Mouse (Mus musculus) lung, adult 2 months (tissue): ENCODE measurements around the gene Tbc1d24. TPM values are rescaled to one million over a fixed set of nuclear protein-coding genes. Genes with fewer than 3 reads are reported as not detected.

Experiments used
- DNase-seq: peaks from one replicate; pipeline ENCODE4 v3.0.0; 2022
- H3K4me1 ChIP-seq: fragments of 200-500 bp; 2 replicates; pipeline ENCODE4 v1.6.1; 2011; ENCODE audit warnings: low read length; ENCODE audit not compliant: control insufficient read depth, insufficient read depth
- H3K4me3 ChIP-seq: fragments of 200-500 bp; replicated peaks from 2 replicates; pipeline ENCODE3; 2011; ENCODE audit warnings: low read depth, mild to moderate bottlenecking, control low read depth, low read length; ENCODE audit errors: extremely low read depth
- CTCF ChIP-seq: fragments of 200-500 bp; IDR thresholded peaks from 2 replicates; pipeline ENCODE4 v1.5.1; 2011; ENCODE audit warnings: mild to moderate bottlenecking, low read length, control low read depth; ENCODE audit not compliant: insufficient read depth
- POLR2A ChIP-seq: fragments of 200-500 bp; IDR thresholded peaks from 2 replicates; pipeline ENCODE4 v1.6.1; 2011; ENCODE audit warnings: low read depth, mild to moderate bottlenecking, control low read depth, low read length, borderline replicate concordance; ENCODE audit errors: extremely low read depth
- WGBS: fragments of 180-500 bp; shearing (Covaris S2); methylation state at CpG from one replicate; pipeline ENCODE4 v1.1.7; 2018; 5-methylcytosine and 5-hydroxymethylcytosine counted together
- polyA plus RNA-seq: library from polyadenylated mRNA; depleted of rRNA; stranded (reverse); fragments of >200 nt; gene quantifications from 2 replicates; pipeline ENCODE4 v1.2.3, GENCODE M21; 2012; rRNA removed

Tbc1d24 gene
- polyA plus RNA-seq, result 13.9 and 30.2 TPM in 2 replicates

DNA sequence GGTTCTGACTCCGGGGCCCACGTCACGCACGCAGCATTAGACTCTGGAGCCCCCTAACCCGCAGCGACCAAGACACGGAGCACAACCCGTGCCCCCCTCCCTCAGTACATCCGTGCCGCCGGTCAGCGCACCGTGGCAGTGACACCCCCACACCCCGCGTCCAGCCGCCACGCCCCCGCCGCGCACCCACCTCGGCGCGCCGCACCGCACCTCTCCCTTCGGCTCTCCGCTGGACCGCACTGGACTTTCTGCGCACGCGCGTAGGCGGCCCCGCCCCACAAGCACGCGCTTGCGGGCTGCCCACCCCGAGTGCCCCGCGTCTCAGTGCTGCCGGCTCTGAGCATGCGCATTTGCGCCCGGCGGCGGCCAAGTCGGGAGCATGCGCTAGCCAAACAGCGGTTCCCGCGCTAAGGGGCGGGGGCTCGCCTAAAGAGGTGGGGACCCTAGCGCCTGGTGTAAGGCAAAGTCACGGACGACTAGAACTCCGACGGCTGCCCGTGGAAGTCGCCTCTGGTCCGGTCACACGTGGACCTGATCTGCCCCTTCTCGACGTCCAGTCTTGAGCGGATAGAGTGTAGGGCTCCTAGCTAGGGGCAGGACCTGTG is at the start of gene Tbc1d24:
TSS of gene Tbc1d24 (minus strand) at position 279 of the 605 bp plus-strand sequence.
- TF ChIP-seq CTCF (no peak), POLR2A (peak; percentile 49; the same call in 1 of the 2 replicates)
- Histone ChIP-seq H3K4me1 (peaks cover 17% of the 10 kb centered on the region), H3K4me3 (peak within 1 kb of the TSS; percentile 67)
- DNase-seq, result peak; percentile 88
- WGBS, result under 1% methylated on average over 65 of the region's 65 CpGs

GRCm38 (mm10) chr17:24252329-24252728 is 47.0 kb upstream of the Tbc1d24 start:
- WGBS, result 98% methylated on average over 2 of the region's 2 CpGs
- DNase-seq, result no peak
- Histone ChIP-seq H3K4me1 (peaks cover 3% of the 10 kb centered on the region), H3K4me3 (no peak overlapping the region)
- no peak for TF ChIP-seq CTCF
- no peak for TF ChIP-seq POLR2A

DNA sequence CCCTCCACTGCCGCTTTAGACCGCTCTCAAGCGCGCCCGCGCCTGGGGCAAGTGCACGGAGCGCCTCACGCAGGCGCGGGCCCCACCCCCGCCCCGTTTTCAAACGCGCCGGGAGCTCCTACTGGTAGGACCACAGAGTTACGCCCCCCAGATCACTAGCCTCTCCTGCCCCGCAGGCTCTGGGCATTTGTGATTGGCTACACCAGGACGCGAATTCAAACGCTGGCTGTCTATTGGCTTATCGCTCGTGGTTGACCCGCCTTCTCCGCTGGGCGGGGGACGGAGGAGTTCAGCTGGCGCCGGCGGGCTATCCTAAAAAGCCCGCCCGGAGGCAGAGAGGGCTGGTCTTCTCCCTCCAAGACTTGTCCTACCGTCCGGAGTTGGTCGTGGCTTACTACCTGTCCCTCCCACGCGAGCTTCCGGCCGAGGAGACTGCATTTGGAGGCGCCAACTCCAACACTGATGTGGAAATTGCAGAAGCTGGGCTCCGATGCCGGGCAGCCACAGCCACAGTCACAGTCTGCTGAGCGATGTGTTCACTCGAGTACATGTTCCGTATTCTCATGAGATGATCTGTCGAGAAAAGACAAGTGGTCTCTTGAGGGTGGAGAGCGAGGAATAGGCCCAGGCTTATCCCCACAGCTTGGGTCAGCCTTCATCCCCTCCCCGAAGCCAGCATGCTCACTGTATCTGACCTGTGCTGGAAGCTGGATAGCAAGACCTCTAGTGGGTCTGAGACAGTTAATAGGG is 46.1 kb upstream of the Tbc1d24 start, which contains the start of gene Ccnf:
TSS of gene Ccnf (minus strand) at position 165 of the 750 bp plus-strand sequence.
- Histone ChIP-seq H3K4me3 (peak within 1 kb of the TSS; percentile 84), H3K4me1 (peaks cover 3% of the 10 kb centered on the region)
- under 1% methylated on average over 48 of the region's 48 CpGs for WGBS
- DNase-seq, result peak; percentile 95
- TF ChIP-seq CTCF (no peak), POLR2A (0 out of 2 replicates have a peak, but pooled peaks have one; percentile 16)

- WGBS, result under 1% methylated on average over 32 of the region's 32 CpGs
- TF ChIP-seq POLR2A (no peak), CTCF (no peak)
- DNase-seq, result no peak
- peaks cover 3% of the 10 kb centered on the region for H3K4me1 ChIP-seq
- peak overlapping the region; percentile 68 for H3K4me3 ChIP-seq
Observed at GRCm38 (mm10) chr17:24250988-24251319, 45.6 kb upstream of the Tbc1d24 start.

- peaks cover 3% of the 10 kb centered on the region for H3K4me1 ChIP-seq
- no peak overlapping the region for H3K4me3 ChIP-seq
- DNase-seq, result no peak
- TF ChIP-seq POLR2A, result no peak
- no peak for TF ChIP-seq CTCF
- WGBS, result 93% methylated on average over 2 of the region's 2 CpGs
Observed at GRCm38 (mm10) chr17:24248641-24249040, 43.3 kb upstream of the Tbc1d24 start.

DNA sequence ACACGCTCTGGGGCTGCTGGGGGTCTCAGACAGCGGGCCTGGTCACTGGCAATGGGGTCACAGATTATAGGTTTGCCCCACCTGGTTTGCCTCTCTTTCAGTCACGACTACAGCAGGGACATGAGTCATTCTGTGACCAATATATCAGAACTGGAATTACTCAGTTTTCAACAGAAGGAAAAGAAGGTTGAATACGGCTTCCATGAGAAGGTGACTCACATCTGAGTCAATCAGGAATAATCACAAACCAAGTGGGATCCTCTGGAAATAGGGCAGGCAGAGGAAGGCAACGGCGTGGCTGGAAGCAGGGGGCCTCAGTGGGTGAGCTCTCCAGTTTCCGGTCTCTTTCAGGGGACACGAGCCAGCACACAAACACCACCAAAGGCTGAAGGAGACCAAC is 38.7 kb upstream of the Tbc1d24 start:
- Histone ChIP-seq H3K4me3 (no peak overlapping the region), H3K4me1 (no peaks in the 10 kb centered on the region)
- DNase-seq, result no peak
- TF ChIP-seq CTCF (no peak), POLR2A (no peak)
- WGBS, result 86% methylated on average over 8 of the region's 8 CpGs

DNA sequence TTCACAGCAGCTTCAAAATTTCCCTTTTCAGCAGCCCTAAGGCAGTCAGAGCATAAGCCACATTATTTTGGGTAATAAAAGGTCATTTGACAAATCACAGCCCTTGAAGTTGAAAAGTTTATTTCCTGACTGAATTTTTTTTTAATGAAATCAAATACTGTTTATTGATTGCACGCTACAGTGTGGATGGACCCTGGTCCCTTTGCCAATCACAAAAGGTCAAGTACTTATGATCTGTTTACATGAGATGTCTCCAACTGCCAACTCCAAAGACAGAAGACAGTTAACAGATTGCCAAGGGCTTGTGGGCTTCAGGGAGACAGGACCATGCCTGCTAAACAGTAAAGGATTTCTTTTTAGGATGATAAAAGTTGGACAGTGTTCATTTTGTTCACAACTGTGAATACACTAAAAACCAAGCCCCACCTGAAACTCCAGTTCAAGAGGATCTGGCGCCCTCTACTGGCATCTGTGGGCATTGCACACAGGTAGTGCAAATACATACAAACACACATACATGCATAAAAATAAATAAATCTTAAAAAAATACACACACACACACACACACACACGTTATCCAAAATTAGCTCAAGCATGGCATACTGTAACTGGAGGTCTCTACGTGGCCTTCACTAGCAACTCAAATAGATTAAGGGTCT is 38.1 kb upstream of the Tbc1d24 start:
- no peak for DNase-seq
- no peak overlapping the region for H3K4me3 ChIP-seq

GRCm38 (mm10) chr17:24236921-24237320 is 31.6 kb upstream of the Tbc1d24 start:
- WGBS, result 88% methylated on average over 7 of the region's 7 CpGs
- DNase-seq, result no peak
- TF ChIP-seq CTCF (no peak), POLR2A (no peak)
- Histone ChIP-seq H3K4me3 (no peak overlapping the region), H3K4me1 (no peaks in the 10 kb centered on the region)

More for the DNA sequence above, 38.1 kb upstream of the Tbc1d24 start:
- WGBS, result 81% methylated on average over 4 of the region's 4 CpGs
- H3K4me1 ChIP-seq, result no peaks in the 10 kb centered on the region
- TF ChIP-seq CTCF (peak; percentile 53), POLR2A (no peak)

GRCm38 (mm10) chr17:24236479-24236878 is 31.1 kb upstream of the Tbc1d24 start:
- DNase-seq, result no peak
- 95% methylated on average over 1 of the region's 1 CpGs for WGBS
- no peaks in the 10 kb centered on the region for H3K4me1 ChIP-seq
- no peak overlapping the region for H3K4me3 ChIP-seq
- TF ChIP-seq CTCF (no peak), POLR2A (no peak)
